Mouse (Mus musculus): Measurements from ENCODE around the gene Snx18. TPM values are rescaled to one million over a fixed set of nuclear protein-coding genes. Genes with fewer than 3 reads are reported as not detected.

Gene Snx18
- polyA plus RNA-seq (2017; shearing (Covaris generic)) = 10 to 100 TPM in 1 of 2 experiments, 1 to 10 TPM in 1; 6.0 to 11.5 TPM

GRCm38 (mm10) chr13:113617891-113618823 lies at the start of gene Snx18:
Gene Snx18, minus strand, starts transcription at chr13:113618564.
- peak; percentile 74 for ATAC-seq

- no peak for ATAC-seq
These were observed 45.5 kb upstream of the Snx18 start for GRCm38 (mm10) chr13:113663883-113664282.

- no peak for ATAC-seq
These were observed 44.9 kb upstream of the Snx18 start, which contains the start of gene Hspb3 for GRCm38 (mm10) chr13:113663151-113663779. Gene Hspb3, minus strand, starts transcription at chr13:113663676.

GRCm38 (mm10) chr13:113661826-113662271 lies 43.5 kb upstream of the Snx18 start:
- ATAC-seq = no peak

- ATAC-seq = no peak
These were observed 42.4 kb upstream of the Snx18 start for GRCm38 (mm10) chr13:113660576-113661310.

GRCm38 (mm10) chr13:113657204-113657603 lies 38.8 kb upstream of the Snx18 start:
- no peak for ATAC-seq

- no peak for ATAC-seq
These were observed 38.3 kb upstream of the Snx18 start for GRCm38 (mm10) chr13:113656639-113657038.

GRCm38 (mm10) chr13:113655511-113655910 lies 37.1 kb upstream of the Snx18 start:
- ATAC-seq = no peak

- no peak for ATAC-seq
These were observed 22.7 kb upstream of the Snx18 start for GRCm38 (mm10) chr13:113640944-113641597.

GRCm38 (mm10) chr13:113638914-113639313 lies 20.6 kb upstream of the Snx18 start:
- peak; percentile 52 for ATAC-seq

- ATAC-seq = peak; percentile 75
These were observed 17.4 kb upstream of the Snx18 start for GRCm38 (mm10) chr13:113635799-113636222.

- peak; percentile 11 for ATAC-seq
These were observed 16.5 kb upstream of the Snx18 start for GRCm38 (mm10) chr13:113634732-113635481.

GRCm38 (mm10) chr13:113632506-113632905 lies 14.1 kb upstream of the Snx18 start:
- ATAC-seq = no peak

- ATAC-seq = no peak
These were observed 9.2 kb upstream of the Snx18 start for GRCm38 (mm10) chr13:113627601-113628000.

- no peak for ATAC-seq
These were observed 4.5 kb upstream of the Snx18 start for GRCm38 (mm10) chr13:113622865-113623255.

GRCm38 (mm10) chr13:113622122-113622864 lies 3.9 kb upstream of the Snx18 start:
- no peak for ATAC-seq

GRCm38 (mm10) chr13:113619003-113619402 lies 639 bp upstream of the Snx18 start:
- no peak for ATAC-seq

GRCm38 (mm10) chr13:113617338-113617890 lies 950 bp downstream of the Snx18 start:
- no peak for ATAC-seq

- ATAC-seq = no peak
These were observed 1.5 kb downstream of the Snx18 start for GRCm38 (mm10) chr13:113616751-113617337.

Measured in CD4-positive, CD25-positive, alpha-beta regulatory T cell, adult 4 months (primary cell).